Mouse (Mus musculus): Measurements from ENCODE around the gene Kcnk4.

The Kcnk4 gene

DNA sequence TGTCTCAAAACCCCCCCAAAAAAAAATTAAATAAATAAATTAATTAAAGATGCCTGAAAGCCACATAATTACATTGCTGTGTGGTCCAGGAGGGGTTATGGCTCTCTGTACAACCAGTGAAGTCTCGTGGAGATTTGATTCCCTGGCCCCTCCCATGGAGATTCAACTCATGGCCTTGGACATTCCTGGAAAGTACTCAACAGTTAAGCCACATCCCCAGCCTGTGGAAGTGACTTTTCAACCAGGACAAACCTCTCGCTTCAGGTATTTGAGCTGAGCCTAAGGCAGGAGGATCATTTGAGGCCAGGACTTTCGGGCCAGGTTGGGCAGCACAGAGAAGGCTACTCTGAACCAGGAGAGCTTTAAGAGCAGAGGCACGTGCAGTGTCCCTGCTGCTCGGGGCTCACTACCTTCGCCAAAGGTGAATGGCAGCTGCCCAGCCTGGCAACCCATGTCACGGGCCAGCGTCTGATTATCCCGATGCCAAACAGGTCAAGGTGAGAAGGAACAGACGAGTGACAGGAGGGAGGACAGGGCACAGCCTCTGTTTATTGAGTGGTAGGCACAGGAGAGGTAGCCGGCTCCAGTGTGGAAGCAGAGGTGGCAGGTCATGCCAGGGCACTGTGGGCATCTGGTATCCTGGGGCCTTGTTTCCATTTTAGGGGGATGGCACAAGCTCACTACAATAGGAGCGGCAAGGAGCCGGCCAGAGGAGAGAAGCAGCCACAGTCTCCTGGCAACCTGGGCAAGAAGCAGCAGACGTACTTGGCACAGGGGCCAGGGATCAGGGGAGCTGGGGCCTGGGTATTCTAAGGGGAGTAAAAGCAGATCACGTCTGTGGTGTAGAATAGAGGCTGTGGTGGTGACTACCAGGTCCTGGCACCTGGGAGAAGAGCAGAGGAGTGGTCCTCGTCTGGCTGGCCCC, 3.5 kb upstream of the Kcnk4 start:
- no peak for DNase-seq (ENCODE audit: low spot score)

GRCm38 (mm10) chr19:6936299-6936698, 2.0 kb upstream of the Kcnk4 start:
- DNase-seq (ENCODE audit: low spot score): no peak

DNA sequence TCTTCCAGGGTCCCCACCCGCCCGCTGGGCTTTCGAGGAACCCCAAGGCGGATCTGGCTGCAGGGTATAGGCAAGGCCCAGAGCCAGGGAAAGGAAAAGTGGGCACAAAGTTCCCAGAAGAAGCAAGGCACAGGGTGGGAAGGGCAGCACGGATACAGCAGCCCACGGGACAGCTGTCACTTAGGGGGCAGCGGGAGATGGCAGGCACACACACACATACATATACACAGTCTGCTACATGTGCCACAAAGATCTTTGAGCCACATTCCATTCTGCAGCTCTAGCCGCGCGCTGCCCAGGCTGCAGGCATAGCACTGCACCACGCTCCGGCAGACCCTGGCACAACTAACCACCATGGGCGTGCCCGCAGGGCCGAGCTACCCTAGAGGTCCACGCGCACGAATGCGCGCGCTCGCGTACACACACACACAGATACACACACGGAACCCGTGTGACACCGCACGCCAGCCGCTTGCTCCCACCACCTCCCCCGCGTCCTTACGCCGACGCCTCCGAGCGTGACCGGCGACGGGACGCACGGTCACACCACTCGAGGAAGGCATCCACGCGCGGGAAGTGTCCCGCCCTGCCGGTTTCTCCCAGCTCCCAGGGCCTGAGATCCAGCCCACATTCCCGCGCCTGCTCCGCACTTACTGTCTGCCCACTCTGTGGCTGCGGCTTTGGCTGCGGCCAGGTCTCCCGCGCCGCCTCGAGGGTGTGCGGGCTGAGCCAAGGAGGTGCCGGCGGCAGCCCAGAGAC, 700 bp downstream of the Kcnk4 start:
- DNase-seq (ENCODE audit: low spot score): no peak

GRCm38 (mm10) chr19:6933102-6933435, 1.2 kb downstream of the Kcnk4 start:
- DNase-seq (ENCODE audit: low spot score): no peak

DNA sequence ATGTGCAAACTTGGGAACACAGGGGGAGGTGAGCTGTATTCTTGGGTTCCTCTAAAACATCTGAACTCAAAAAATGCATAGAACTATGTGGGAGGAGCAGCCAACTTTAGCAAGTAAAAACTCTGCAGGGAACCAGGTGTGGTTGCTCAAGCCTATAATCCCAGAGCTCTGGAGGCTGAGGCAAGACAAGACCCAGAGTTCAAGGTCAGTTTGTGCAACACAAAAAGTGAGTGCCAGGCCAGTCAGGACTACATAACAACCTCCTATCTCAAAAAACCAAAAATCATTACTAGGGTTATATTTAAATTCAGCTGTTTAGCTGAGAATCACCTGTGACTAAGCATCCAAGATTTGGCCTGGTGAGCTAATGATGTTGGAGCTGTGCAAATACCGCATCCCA, 2.3 kb downstream of the Kcnk4 start:
- DNase-seq (ENCODE audit: low spot score): no peak

- DNase-seq (ENCODE audit: low spot score): no peak
These were observed 3.3 kb downstream of the Kcnk4 start for GRCm38 (mm10) chr19:6931002-6931401.

GRCm38 (mm10) chr19:6928080-6928479, 6.2 kb downstream of the Kcnk4 start:
- no peak for DNase-seq (ENCODE audit: low spot score)

GRCm38 (mm10) chr19:6926559-6927255, 7.6 kb downstream of the Kcnk4 start:
- no peak for DNase-seq (ENCODE audit: low spot score)

DNA sequence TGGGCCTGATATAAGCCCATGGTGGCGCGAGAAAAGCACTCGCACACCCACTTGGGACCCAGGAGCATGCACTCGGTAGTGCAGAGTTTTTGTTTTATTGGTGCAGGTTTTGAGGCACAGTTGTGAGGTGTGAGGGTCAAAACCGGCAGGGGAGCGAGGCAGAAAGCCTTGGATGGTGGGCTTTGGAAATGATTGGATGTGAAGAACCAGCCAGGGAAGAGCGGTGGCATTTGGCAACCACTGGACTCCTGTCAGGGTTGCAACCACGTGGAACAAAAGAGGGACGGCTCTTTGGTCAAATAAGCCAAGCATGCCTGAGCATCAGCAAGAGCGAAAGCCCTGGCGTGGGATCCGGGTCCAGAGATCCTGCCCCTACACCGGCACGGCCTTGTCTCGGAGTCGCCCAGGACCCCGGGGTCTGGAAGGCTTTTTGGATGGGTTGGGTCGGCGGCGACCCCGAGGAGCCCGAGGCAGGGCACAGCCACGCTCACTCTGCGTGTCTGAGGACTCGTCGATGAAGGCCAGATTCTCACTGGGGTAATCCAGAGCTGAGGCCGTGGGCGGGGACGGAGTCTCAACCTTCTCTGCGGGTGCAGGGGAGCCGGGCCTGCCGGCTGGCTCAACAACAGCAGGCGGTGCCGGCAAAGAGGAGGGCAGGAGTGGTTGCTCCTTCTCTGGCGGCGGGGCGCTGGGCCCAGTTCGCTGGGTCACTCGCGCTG, 8.5 kb downstream of the Kcnk4 start:
- DNase-seq (ENCODE audit: low spot score): no peak

DNA sequence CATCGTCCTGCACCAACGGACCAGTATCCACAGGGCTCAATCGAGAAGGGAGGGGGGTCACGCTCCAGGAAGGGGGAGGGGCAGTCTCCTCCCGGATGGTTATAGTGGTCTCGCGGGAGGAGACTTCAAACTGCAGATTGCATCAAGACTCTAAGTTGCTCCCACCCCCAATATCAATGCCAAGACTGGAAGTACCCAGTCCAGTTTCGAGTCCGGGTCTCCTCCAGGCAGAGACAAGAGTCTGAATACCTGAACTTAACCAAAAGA, 9.1 kb downstream of the Kcnk4 start, which contains the start of gene Catsperz:
TSS of gene Catsperz (minus strand) at position 74 of the 267 bp plus-strand sequence.
- no peak for DNase-seq (ENCODE audit: low spot score)

GRCm38 (mm10) chr19:6924461-6925306, 9.6 kb downstream of the Kcnk4 start:
- DNase-seq (ENCODE audit: low spot score): peak; percentile 64

DNA sequence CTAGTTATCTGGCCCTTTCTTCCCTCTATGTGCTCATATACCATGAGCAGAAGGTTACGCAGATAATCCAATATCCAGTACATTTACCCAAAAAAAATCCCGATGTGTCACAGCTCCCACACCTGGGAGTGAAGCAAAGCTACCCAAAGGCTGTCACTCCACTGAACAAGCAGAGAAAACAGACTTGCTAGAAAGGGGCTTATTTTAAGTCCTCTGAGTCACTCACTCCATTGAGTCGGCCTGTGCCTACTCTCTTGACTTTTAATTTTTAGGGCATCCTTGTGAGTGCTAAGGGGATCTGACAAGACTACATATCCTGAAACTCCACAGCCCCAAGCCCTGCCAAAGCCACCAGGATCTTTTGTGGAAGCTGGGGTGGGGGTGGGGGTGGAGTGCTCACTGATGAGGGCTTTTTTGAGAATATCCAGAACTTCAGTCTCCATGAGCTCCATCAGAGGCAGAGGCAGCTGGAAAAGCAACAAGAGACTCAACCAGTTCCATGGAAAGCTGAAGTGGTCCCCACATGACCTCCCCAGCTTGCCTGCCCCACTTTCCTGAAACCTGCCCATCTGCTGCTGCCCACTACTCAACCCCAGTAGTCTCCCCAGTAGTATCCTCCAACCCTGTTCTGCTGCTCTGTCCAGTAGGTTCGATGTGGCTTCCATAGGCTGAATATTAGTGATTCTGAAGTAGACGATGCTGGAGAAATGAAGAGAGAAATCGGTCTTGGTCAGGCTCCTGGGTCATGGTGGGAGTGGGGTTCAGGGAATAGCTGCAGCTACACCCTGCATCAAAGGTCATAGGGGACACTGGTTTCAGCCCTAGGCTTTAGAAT, 11.2 kb downstream of the Kcnk4 start:
- no peak for DNase-seq (ENCODE audit: low spot score)

GRCm38 (mm10) chr19:6921647-6922567, 12.4 kb downstream of the Kcnk4 start, which contains the start of gene Esrra:
Gene Esrra, minus strand, starts transcription at chr19:6921813.
- DNase-seq (ENCODE audit: low spot score): peak; percentile 100

DNA sequence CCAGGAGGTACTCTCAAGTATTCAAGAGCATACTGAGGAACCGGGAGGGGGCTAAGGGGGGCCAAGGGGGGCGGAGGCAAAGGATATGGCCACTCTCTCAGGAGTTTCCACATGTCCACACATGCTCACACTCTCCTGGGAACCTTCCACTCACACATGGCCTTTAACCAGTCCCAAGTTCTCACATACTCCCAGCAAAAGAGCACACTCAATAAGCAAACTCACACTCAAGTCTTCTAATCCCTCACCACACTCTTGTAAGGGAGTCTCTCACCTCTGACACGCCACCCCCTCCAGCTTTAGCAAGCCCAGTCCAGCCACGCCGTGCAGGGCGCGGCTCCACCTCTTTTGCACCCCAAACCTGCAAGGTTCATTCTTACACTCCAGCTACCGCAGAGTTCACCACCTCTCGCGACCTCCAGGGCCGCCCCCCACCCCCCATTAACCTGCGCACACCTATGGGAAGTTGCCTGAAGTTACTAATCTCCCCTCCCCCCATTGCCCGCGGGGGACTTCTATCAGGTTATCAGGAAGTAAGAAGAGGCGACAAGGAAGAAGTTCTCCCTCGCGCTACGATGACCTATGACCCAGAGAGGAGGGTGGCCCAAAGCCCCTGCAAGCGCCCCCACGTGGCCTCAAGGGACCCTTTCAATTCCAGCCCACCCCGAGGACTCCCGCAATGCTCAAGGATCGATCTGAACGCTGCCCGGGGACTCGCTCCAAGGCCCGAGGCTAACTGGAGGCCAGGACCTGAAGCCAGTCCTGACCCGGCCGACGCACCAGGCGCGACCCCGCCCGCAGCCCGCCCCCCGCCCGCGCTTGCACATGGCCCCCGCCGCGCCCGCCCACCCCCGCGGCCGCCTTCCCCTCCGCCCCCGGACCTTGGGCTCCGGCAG, 13.3 kb downstream of the Kcnk4 start:
- peak; percentile 91 for DNase-seq (ENCODE audit: low spot score)

GRCm38 (mm10) chr19:6919876-6920740, 14.2 kb downstream of the Kcnk4 start:
- DNase-seq (ENCODE audit: low spot score): peak; percentile 58

DNA sequence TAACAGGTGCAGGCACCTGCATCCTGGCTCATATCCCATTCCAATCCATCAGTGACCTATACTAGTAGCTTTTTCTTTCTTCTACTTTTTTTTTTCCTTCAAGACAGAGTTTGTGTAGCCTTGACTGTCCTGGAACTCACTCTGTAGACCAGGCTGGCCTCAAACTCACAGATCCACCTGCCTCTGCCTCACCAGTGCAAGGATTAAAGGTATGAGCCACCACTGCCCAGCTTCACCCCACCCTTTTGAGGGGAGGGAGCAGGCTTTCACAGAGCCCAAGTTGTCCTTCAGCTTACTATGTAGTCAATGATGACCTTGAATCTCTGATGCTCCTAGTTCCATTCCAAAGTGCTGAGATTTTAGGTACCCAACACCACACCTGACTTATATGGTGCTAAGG, 14.9 kb downstream of the Kcnk4 start:
- no peak for DNase-seq (ENCODE audit: low spot score)

- DNase-seq (ENCODE audit: low spot score): no peak
These were observed 16.0 kb downstream of the Kcnk4 start for GRCm38 (mm10) chr19:6918321-6918720.
